Mouse (Mus musculus) spleen, postnatal 4 days (tissue): ENCODE results near the gene Tgfbr1.
"Not testable (repeated sequence)": the region's sequence is repeated elsewhere in the genome, so short reads cannot be mapped to it uniquely, and the experiment has no call there.

Experiments
- DNase-seq, 2 experiments: peaks; one replicate each; pipeline ENCODE4 v3.0.0; 2022; ENCODE audit warnings: low spot score in 2 of 2

The Tgfbr1 gene

GRCm38 (mm10) chr4:47349759-47350158 is 3.3 kb upstream of the Tgfbr1 start:
- DNase-seq, result no peak

GRCm38 (mm10) chr4:47351386-47352049 is 1.5 kb upstream of the Tgfbr1 start:
- DNase-seq, result peak; percentile 63 to 68

GRCm38 (mm10) chr4:47352061-47352661 is 861 bp upstream of the Tgfbr1 start:
- peak in 1 of 2 experiments; percentile 36 for DNase-seq

- peak; percentile 64 to 85 for DNase-seq
Observed at GRCm38 (mm10) chr4:47353416-47354111, 542 bp downstream of the Tgfbr1 start.

- no peak for DNase-seq
Observed at GRCm38 (mm10) chr4:47354304-47354703, 1.3 kb downstream of the Tgfbr1 start.

- DNase-seq, result no peak
Observed at GRCm38 (mm10) chr4:47362662-47363061, 9.6 kb downstream of the Tgfbr1 start.

- DNase-seq, result no peak
Observed at GRCm38 (mm10) chr4:47363134-47363533, 10.1 kb downstream of the Tgfbr1 start.

GRCm38 (mm10) chr4:47368717-47369116 is 15.7 kb downstream of the Tgfbr1 start:
- no peak for DNase-seq

- DNase-seq, result no peak
Observed at GRCm38 (mm10) chr4:47378716-47379115, 25.7 kb downstream of the Tgfbr1 start.

- no peak for DNase-seq
Observed at GRCm38 (mm10) chr4:47382426-47382825, 29.4 kb downstream of the Tgfbr1 start.

GRCm38 (mm10) chr4:47391926-47392325 is 38.9 kb downstream of the Tgfbr1 start:
- not testable (repeated sequence) for DNase-seq

- DNase-seq, result no peak
Observed at GRCm38 (mm10) chr4:47396251-47396650, 43.2 kb downstream of the Tgfbr1 start.

GRCm38 (mm10) chr4:47397951-47398687 is 45.1 kb downstream of the Tgfbr1 start:
- no peak for DNase-seq

- DNase-seq, result peak in 1 of 2 experiments; percentile 26
Observed at GRCm38 (mm10) chr4:47399824-47400223, 46.8 kb downstream of the Tgfbr1 start.

- DNase-seq, result no peak
Observed at GRCm38 (mm10) chr4:47400314-47400713, 47.3 kb downstream of the Tgfbr1 start.

GRCm38 (mm10) chr4:47402200-47402599 is 49.2 kb downstream of the Tgfbr1 start:
- DNase-seq, result no peak

- DNase-seq, result no peak
Observed at GRCm38 (mm10) chr4:47404536-47404935, 51.5 kb downstream of the Tgfbr1 start.

- no peak for DNase-seq
Observed at GRCm38 (mm10) chr4:47407161-47407560, 54.1 kb downstream of the Tgfbr1 start.

- no peak for DNase-seq
Observed at GRCm38 (mm10) chr4:47417871-47418270, 64.8 kb downstream of the Tgfbr1 start.

GRCm38 (mm10) chr4:47419268-47419973 is 66.4 kb downstream of the Tgfbr1 start:
- no peak for DNase-seq

- no peak for DNase-seq
Observed at GRCm38 (mm10) chr4:47420191-47420590, 67.2 kb downstream of the Tgfbr1 start.

- DNase-seq, result no peak
Observed at GRCm38 (mm10) chr4:47422194-47422593, 69.2 kb downstream of the Tgfbr1 start.
